Mouse (Mus musculus): ENCODE results near the gene Reck. TPM values are rescaled to one million over a fixed set of nuclear protein-coding genes. Genes with fewer than 3 reads are reported as not detected.

Gene Reck
- 11.9 and 13.6 TPM in 2 replicates for polyA plus RNA-seq (2014; fragmentation: Nextera tagmentation; extraction: Ambion mirVana)

GRCm38 (mm10) chr4:43875160-43875918 is at the start of gene Reck:
Gene Reck, plus strand, starts transcription at chr4:43875530.
- Histone ChIP-seq H3K27me3 (ENCODE audit: control insufficient read depth, insufficient read depth, low read length) (no peaks in the 10 kb centered on the region), H3K27ac (ENCODE audit: low read depth, low read length) (peak within 1 kb of the TSS; percentile 16; the same call in 1 of the 2 replicates), H3K4me1 (ENCODE audit: control insufficient read depth, insufficient read depth, low read length) (peaks cover 20% of the 10 kb centered on the region; the same call in 1 of the 2 replicates), H3K4me2 (peak within 1 kb of the TSS; percentile 95), H3K4me3 (ENCODE audit: low read depth, low read length) (peak within 1 kb of the TSS; percentile 89), H3K9me3 (ENCODE audit: control insufficient read depth, low read length) (no peaks in the 10 kb centered on the region), H3K36me3 (ENCODE audit: control insufficient read depth, insufficient read depth, low read length) (no peaks in the 10 kb centered on the region), H3K9ac (ENCODE audit: low read length) (peak within 1 kb of the TSS; percentile 90)
- peak; percentile 99 for DNase-seq (ENCODE audit: low spot score, missing footprints)
- under 1% methylated on average over 64 of the region's 73 CpGs for WGBS
- ATAC-seq (ENCODE audit: low FRiP score), result peak; percentile 95

GRCm38 (mm10) chr4:43828806-43829205 is 46.5 kb upstream of the Reck start:
- Histone ChIP-seq H3K36me3 (ENCODE audit: control insufficient read depth, insufficient read depth, low read length) (no peaks in the 10 kb centered on the region), H3K9ac (ENCODE audit: low read length) (no peak overlapping the region), H3K4me3 (ENCODE audit: low read depth, low read length) (no peak overlapping the region), H3K9me3 (ENCODE audit: control insufficient read depth, low read length) (no peaks in the 10 kb centered on the region), H3K27ac (ENCODE audit: low read depth, low read length) (no peak overlapping the region), H3K27me3 (ENCODE audit: control insufficient read depth, insufficient read depth, low read length) (no peaks in the 10 kb centered on the region), H3K4me2 (no peak overlapping the region), H3K4me1 (ENCODE audit: control insufficient read depth, insufficient read depth, low read length) (no peaks in the 10 kb centered on the region)
- DNase-seq (ENCODE audit: low spot score, missing footprints) (peak; percentile 74), ATAC-seq (ENCODE audit: low FRiP score) (no peak)
- 96% methylated on average over 4 of the region's 4 CpGs for WGBS

DNA sequence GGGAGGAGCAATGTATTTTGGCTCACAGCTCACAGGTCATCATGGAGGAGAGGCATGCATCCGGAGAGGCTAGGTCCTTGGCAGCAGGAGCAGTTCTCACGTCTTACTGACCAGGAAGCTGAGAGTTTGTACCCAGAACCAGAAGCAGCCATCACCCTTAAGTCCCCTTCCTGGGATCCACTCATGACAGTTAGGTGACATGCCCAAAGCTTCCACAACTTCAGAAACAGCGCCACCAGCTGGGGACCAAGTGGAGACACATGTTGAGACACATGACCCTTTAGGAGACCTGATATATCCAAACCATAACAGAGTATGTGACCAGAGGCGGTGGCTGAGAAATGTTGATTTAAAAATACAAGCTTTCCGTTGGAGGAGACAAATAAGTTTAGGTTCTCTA is 43.3 kb upstream of the Reck start:
- Histone ChIP-seq H3K4me3 (ENCODE audit: low read depth, low read length) (no peak overlapping the region), H3K36me3 (ENCODE audit: control insufficient read depth, insufficient read depth, low read length) (no peaks in the 10 kb centered on the region), H3K9me3 (ENCODE audit: control insufficient read depth, low read length) (no peaks in the 10 kb centered on the region), H3K27me3 (ENCODE audit: control insufficient read depth, insufficient read depth, low read length) (no peaks in the 10 kb centered on the region), H3K4me2 (no peak overlapping the region), H3K27ac (ENCODE audit: low read depth, low read length) (no peak overlapping the region), H3K4me1 (ENCODE audit: control insufficient read depth, insufficient read depth, low read length) (no peaks in the 10 kb centered on the region), H3K9ac (ENCODE audit: low read length) (no peak overlapping the region)
- DNase-seq (ENCODE audit: low spot score, missing footprints) (peak; percentile 31), ATAC-seq (ENCODE audit: low FRiP score) (no peak)
- WGBS, result 71% methylated on average over 5 of the region's 5 CpGs

DNA sequence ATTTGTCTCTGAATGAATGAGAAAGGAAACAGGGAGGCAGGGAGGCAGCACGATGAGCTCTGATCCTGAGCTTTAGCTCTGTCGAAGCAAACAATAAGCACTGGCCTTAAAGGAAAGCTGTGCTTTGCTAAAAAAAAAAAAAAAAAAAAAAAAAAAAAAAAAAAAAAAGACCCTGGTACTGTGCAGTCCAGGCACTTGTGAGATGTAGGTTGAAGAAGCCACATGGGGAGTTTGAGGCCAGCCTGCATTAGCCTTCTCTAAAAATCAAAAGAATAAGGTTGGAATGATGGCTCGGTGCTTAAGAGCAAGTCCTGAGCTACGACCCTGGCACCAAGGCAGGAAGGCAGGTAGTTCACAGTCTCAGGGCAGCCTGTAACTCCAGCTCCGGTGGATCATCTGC is 41.6 kb upstream of the Reck start:
- no peak overlapping the region for H3K4me3 ChIP-seq (ENCODE audit: low read depth, low read length)
- ATAC-seq (ENCODE audit: low FRiP score) (no peak), DNase-seq (ENCODE audit: low spot score, missing footprints) (peak; percentile 39)
- no peaks in the 10 kb centered on the region for H3K4me1 ChIP-seq (ENCODE audit: control insufficient read depth, insufficient read depth, low read length)
- H3K27me3 ChIP-seq (ENCODE audit: control insufficient read depth, insufficient read depth, low read length), result no peaks in the 10 kb centered on the region
- H3K36me3 ChIP-seq (ENCODE audit: control insufficient read depth, insufficient read depth, low read length), result no peaks in the 10 kb centered on the region
- 71% methylated on average over 5 of the region's 5 CpGs for WGBS
- no peak overlapping the region for H3K4me2 ChIP-seq
- no peak overlapping the region for H3K9ac ChIP-seq (ENCODE audit: low read length)
- H3K9me3 ChIP-seq (ENCODE audit: control insufficient read depth, low read length), result no peaks in the 10 kb centered on the region
- no peak overlapping the region for H3K27ac ChIP-seq (ENCODE audit: low read depth, low read length)

DNA sequence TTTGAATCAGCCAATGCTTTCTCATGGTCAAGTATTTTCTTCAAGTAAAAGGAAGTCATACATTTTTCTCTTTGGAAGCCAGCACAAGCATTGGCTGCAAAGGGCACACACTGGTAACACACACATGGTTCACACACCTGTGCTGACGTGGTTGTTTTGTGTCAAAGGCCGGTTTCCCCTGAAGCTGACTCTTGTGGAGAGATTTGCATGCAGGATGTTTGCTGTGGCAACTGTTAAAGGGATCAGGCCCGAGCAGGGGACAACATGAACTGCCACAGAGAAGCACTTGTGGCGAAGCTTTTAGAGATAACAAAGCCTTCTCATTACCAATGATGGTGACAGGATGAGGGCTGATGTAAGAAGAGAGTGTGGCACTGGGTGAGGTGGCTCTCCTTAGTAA is 40.6 kb upstream of the Reck start:
- Histone ChIP-seq H3K27me3 (ENCODE audit: control insufficient read depth, insufficient read depth, low read length) (no peaks in the 10 kb centered on the region), H3K4me3 (ENCODE audit: low read depth, low read length) (no peak overlapping the region), H3K27ac (ENCODE audit: low read depth, low read length) (no peak overlapping the region), H3K4me1 (ENCODE audit: control insufficient read depth, insufficient read depth, low read length) (no peaks in the 10 kb centered on the region), H3K36me3 (ENCODE audit: control insufficient read depth, insufficient read depth, low read length) (no peaks in the 10 kb centered on the region), H3K9ac (ENCODE audit: low read length) (no peak overlapping the region), H3K9me3 (ENCODE audit: control insufficient read depth, low read length) (no peaks in the 10 kb centered on the region), H3K4me2 (no peak overlapping the region)
- WGBS, result 74% methylated on average over 4 of the region's 4 CpGs
- DNase-seq (ENCODE audit: low spot score, missing footprints), result no peak
- no peak for ATAC-seq (ENCODE audit: low FRiP score)

DNA sequence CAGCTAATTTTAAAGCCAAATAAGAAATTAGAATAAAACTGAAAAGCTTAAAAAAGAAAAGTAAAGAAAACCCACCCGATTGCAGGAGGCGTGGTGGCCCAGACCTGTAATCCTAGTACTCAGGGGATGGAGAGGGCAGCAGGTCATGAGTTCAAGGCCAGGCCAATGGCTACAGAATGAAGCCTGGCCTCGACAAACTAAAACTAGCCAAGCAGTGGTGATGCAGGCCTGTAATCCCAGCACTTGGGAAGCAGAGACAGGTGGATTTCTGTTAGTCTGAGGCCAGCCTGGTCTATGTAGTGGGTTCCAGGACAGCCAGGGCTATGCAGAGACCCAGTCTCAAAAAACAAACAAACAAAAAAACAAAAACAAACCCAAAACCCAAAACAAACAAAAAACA is 37.0 kb upstream of the Reck start:
- DNase-seq (ENCODE audit: low spot score, missing footprints) (peak; percentile 75), ATAC-seq (ENCODE audit: low FRiP score) (no peak)
- no peak overlapping the region for H3K27ac ChIP-seq (ENCODE audit: low read depth, low read length)
- H3K27me3 ChIP-seq (ENCODE audit: control insufficient read depth, insufficient read depth, low read length), result no peaks in the 10 kb centered on the region
- H3K4me3 ChIP-seq (ENCODE audit: low read depth, low read length), result no peak overlapping the region
- H3K4me1 ChIP-seq (ENCODE audit: control insufficient read depth, insufficient read depth, low read length), result no peaks in the 10 kb centered on the region
- no peak overlapping the region for H3K9ac ChIP-seq (ENCODE audit: low read length)
- H3K36me3 ChIP-seq (ENCODE audit: control insufficient read depth, insufficient read depth, low read length), result no peaks in the 10 kb centered on the region
- H3K4me2 ChIP-seq, result no peak overlapping the region
- WGBS, result 77% methylated on average over 3 of the region's 3 CpGs
- no peaks in the 10 kb centered on the region for H3K9me3 ChIP-seq (ENCODE audit: control insufficient read depth, low read length)

- H3K27ac ChIP-seq (ENCODE audit: low read depth, low read length), result no peak within 1 kb of the TSS
- no peak within 1 kb of the TSS for H3K4me3 ChIP-seq (ENCODE audit: low read depth, low read length)
- H3K9me3 ChIP-seq (ENCODE audit: control insufficient read depth, low read length), result no peaks in the 10 kb centered on the region
- WGBS, result 78% methylated on average over 1 of the region's 1 CpGs
- no peaks in the 10 kb centered on the region for H3K4me1 ChIP-seq (ENCODE audit: control insufficient read depth, insufficient read depth, low read length)
- H3K4me2 ChIP-seq, result no peak within 1 kb of the TSS
- ATAC-seq (ENCODE audit: low FRiP score), result no peak
- H3K9ac ChIP-seq (ENCODE audit: low read length), result no peak within 1 kb of the TSS
- no peaks in the 10 kb centered on the region for H3K27me3 ChIP-seq (ENCODE audit: control insufficient read depth, insufficient read depth, low read length)
- H3K36me3 ChIP-seq (ENCODE audit: control insufficient read depth, insufficient read depth, low read length), result no peaks in the 10 kb centered on the region
- no peak for DNase-seq (ENCODE audit: low spot score, missing footprints)
Measured at GRCm38 (mm10) chr4:43840101-43840500, 35.2 kb upstream of the Reck start, which contains the start of gene Olfr157. Gene Olfr157, minus strand, starts transcription at chr4:43840201.

GRCm38 (mm10) chr4:43851265-43851664 is 24.1 kb upstream of the Reck start, which contains the start of gene Olfr155:
Gene Olfr155, plus strand, starts transcription at chr4:43851565.
- no peak for ATAC-seq (ENCODE audit: low FRiP score)
- Histone ChIP-seq H3K9ac (ENCODE audit: low read length) (no peak within 1 kb of the TSS), H3K4me2 (no peak within 1 kb of the TSS), H3K4me3 (ENCODE audit: low read depth, low read length) (no peak within 1 kb of the TSS), H3K27ac (ENCODE audit: low read depth, low read length) (no peak within 1 kb of the TSS), H3K9me3 (ENCODE audit: control insufficient read depth, low read length) (no peaks in the 10 kb centered on the region), H3K36me3 (ENCODE audit: control insufficient read depth, insufficient read depth, low read length) (no peaks in the 10 kb centered on the region), H3K4me1 (ENCODE audit: control insufficient read depth, insufficient read depth, low read length) (no peaks in the 10 kb centered on the region), H3K27me3 (ENCODE audit: control insufficient read depth, insufficient read depth, low read length) (no peaks in the 10 kb centered on the region)
- DNase-seq (ENCODE audit: low spot score, missing footprints), result no peak
- WGBS, result 90% methylated on average over 6 of the region's 6 CpGs

GRCm38 (mm10) chr4:43854101-43854500 is 21.2 kb upstream of the Reck start:
- H3K4me3 ChIP-seq (ENCODE audit: low read depth, low read length), result no peak overlapping the region
- ATAC-seq (ENCODE audit: low FRiP score) (no peak), DNase-seq (ENCODE audit: low spot score, missing footprints) (peak; percentile 71)
- no peaks in the 10 kb centered on the region for H3K4me1 ChIP-seq (ENCODE audit: control insufficient read depth, insufficient read depth, low read length)
- H3K4me2 ChIP-seq, result no peak overlapping the region
- H3K9me3 ChIP-seq (ENCODE audit: control insufficient read depth, low read length), result no peaks in the 10 kb centered on the region
- no peak overlapping the region for H3K9ac ChIP-seq (ENCODE audit: low read length)
- no peaks in the 10 kb centered on the region for H3K27me3 ChIP-seq (ENCODE audit: control insufficient read depth, insufficient read depth, low read length)
- no peaks in the 10 kb centered on the region for H3K36me3 ChIP-seq (ENCODE audit: control insufficient read depth, insufficient read depth, low read length)
- no peak overlapping the region for H3K27ac ChIP-seq (ENCODE audit: low read depth, low read length)
- WGBS, result 76% methylated on average over 8 of the region's 8 CpGs
